Mouse (Mus musculus) ovary, adult 18-20 months (tissue): ENCODE results near the gene Crip1.
A peak's percentile ranks its signal among the peaks of the same experiment; 100 is the strongest.

Source experiments
- DNase-seq: peaks from one replicate; pipeline ENCODE4 v3.0.0; 2022; ENCODE audit warnings: low spot score, mixed read lengths

The Crip1 gene

DNA sequence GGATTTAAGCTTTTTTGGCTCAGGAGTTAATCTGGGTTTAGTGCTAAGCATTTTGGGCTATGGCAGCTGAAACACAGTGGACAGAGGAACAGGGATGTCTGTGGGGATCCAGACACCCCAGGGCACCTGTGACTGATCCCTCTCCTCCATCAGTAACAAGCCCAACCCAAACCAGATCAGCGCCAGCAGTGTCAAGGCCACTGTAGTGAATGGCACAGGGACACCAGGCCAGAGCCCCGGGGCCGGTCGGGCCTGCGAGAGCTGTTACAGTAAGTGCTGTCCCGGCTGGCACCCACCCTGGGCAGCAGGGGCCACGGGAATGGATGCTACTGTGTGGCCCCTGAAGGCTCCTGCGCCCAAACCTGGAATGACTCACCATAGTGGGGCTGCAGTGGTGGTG, 15.4 kb upstream of the Crip1 start:
- no peak for DNase-seq

DNA sequence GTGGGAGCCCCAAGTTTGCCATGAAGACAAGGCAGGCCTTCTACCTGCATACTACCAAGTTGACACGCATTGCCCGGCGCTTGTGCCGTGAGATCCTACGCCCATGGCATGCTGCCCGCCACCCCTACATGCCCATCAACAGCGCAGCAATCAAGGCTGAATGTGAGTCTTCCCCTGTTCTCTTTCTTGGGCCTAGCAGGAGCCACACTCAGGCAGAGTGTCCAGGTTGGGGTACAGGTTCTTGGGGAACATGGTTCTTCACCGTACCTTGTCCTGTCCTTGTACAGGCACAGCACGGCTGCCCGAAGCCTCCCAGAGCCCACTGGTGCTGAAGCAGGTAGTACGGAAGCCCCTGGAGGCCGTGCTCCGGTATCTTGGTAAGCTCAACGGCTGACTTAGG, 14.5 kb upstream of the Crip1 start:
- no peak for DNase-seq

DNA sequence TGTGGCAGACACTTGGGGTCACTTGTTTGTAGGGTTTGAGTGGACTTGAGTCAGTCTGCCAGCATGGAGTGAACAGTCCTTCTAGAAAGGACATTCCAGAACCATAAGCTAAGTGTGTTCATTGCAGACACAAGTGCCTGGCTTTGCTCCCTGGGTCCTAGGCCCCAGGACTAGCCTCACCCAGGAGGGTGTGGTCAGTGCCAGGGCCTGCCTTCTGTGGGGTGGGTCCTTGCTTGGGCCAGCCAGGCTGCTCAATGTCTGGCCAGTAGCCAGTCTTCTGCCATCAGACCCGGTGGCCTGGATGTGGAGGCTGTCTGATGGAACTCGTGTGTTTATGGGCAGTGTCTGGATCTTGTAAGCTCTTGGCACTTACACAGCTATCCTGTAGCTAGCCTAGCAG, 13.5 kb upstream of the Crip1 start:
- DNase-seq = peak; percentile 41

DNA sequence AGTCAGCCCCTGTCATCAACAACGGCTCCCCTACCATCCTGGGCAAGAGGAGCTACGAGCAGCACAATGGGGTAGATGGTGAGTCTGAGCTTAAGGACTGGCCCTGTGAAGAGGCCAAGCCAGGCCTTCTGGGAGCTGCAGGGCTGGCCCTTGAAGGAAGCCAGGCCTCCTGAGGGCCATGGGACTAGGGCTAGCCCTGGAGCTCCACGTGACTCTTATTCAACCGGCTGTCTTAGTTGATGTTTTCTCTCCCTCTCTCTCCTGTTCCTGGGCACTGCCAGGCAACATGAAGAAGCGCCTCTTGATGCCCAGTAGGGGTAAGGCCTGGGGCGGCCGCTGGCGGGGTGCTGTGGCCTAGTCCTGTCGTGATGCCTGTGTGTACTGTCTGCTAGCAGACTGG, 12.9 kb upstream of the Crip1 start:
- no peak for DNase-seq

DNA sequence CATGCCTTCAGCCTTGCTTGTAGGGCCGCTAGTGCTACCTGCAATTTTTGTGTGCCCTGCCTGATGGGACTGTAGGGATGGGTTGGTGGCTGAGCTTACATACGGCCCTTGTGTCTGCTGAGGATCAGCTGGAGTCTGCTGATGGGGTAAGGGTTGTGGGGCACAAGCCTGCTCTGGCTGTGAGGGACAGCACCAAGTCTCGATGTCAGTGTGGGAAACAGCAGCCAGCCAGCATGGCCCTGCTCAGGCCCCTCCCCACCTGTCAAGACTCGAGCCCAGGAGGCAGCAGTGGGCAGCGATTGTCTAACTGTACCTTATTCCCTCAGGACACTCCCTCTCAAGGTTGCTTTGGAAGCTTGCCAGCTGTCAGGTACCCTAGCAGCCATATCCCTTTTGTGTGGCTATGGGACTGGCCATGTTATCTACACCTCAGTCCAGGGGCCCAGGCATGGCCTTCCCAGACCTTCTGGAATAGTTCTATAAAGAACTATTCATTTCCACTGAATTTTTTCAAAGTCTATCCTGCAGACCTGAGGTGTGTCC, 12.2 kb upstream of the Crip1 start:
- DNase-seq = no peak

- no peak for DNase-seq
Observed at GRCm38 (mm10) chr12:113134502-113134901, 11.6 kb upstream of the Crip1 start.

GRCm38 (mm10) chr12:113135401-113135800, 10.7 kb upstream of the Crip1 start:
- no peak for DNase-seq

DNA sequence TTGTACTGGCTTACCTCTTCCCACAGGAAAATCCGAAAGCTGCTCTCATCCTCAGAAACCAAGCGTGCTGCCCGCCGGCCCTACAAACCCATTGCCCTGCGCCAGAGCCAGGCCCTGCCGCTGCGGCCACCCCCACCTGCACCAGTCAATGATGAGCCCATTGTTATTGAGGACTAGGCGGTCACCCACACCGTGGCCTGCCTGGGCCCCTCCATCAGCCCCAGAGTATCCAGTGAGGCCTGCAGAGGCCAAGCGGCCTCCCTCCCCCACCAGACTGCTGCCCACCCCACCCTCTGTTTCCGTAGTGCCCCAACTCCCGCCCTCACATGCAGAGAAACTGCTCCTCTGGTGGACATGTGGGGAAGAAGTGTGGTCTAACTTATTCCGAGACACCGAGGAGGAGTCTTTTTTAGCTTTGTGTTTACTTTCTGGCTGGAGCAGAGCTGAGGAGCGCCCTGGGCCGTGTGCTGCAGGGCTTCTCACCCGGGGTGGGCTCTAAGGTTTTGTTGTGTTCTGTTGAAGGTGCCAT, 9.6 kb upstream of the Crip1 start:
- no peak for DNase-seq

GRCm38 (mm10) chr12:113137260-113138213, 8.6 kb upstream of the Crip1 start:
- no peak for DNase-seq

DNA sequence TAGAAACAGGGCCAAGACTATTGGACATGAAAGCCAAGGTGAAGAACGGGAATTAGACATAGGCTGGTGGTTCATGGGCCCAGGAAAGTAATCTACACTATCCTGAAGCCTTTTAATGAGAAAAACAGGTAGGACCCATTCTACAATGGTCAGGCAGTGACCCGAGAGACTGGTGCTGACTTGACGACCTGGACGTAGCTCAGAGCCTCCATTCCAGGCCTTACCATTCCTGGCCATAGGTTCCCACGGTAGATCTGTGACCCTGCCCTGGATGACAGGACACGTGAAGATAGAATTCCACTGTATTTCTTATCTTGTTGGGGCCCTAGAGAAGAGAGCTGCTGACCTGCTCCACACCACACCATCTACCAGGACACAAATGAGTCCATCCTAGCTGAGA, 7.8 kb upstream of the Crip1 start:
- no peak for DNase-seq

DNA sequence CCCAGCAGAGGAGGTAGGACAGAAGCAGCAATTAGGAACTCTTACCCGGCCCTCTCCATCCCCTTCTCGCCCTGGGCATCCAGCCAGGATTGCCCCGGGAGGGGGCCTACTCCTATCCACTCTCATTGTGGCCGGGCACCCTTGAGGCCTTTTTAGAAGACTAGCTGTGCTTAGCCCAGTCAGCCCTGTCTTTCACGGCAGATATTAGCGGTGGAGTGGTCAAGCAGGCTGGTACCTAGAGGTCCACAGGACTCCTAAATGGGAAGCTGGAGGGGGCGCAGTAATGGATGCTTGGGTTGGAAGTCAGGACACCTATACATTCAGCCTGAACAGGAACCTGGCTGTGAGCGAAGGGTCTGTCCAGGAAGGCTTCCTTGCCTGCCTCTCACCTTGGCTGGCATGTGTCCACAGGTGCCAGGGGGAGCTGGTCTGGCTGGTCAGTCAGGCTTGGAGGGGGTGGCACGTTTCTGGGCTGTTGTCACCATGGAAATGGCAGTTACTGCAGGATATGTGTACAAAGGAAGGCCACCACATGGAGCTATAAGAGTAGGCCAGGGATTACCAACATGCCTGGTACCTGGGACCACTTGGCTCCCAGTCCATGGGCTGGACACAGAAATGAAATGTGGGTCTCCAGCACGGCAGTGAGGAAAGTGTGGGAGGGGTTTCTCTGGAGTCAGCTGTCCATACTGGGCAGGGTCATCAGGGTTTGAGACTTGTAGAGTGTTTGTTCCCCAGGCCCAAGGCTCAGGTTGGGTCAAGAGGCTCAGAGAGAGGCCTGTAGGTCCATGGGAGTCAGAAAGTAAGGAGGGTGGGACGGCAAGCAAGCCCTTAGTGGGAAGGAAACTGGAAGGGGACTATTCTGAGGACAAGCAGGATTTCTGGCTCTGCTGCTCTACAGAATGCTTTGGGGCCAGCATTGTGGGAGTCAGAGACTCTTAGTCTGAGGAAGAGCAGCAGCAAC, 6.9 kb upstream of the Crip1 start:
- no peak for DNase-seq

DNA sequence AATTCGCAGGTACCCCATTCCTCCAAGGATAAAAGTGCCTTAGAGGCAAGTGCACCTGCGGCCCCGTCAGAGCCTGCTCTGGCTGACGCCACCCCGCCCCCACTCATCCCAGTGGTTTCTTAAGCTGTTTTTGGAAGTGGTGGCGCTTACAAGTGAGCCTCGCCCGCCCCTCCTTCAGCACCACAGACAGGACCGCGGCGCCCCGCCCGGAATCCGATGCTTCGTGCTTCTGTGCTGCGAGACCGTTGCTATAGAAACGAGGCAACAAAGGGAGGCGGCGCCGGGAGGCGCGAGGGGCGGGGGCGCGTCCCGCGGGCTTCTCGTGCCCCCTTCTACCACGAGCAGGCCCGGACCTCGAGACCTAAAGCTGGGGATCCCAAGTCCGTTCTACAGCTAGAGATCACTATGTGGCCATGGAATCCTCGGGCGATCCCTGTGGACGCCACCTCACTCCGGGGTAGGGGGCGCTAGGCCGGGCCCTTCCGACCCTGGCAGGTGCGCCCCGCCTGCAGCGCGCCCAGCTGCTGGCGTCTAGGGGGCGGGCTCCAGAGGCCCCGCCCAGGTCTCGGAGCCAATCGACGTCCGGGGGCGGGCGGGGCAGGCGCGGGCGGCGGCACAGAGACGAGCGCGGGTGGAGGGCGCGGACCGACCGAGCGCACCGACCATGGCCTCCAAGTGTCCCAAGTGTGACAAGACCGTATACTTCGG, 6.1 kb upstream of the Crip1 start, which contains the start of gene Crip2:
Crip2 (plus strand) TSS at position 329 of the 708 bp plus-strand sequence.
- peak; percentile 87 for DNase-seq

DNA sequence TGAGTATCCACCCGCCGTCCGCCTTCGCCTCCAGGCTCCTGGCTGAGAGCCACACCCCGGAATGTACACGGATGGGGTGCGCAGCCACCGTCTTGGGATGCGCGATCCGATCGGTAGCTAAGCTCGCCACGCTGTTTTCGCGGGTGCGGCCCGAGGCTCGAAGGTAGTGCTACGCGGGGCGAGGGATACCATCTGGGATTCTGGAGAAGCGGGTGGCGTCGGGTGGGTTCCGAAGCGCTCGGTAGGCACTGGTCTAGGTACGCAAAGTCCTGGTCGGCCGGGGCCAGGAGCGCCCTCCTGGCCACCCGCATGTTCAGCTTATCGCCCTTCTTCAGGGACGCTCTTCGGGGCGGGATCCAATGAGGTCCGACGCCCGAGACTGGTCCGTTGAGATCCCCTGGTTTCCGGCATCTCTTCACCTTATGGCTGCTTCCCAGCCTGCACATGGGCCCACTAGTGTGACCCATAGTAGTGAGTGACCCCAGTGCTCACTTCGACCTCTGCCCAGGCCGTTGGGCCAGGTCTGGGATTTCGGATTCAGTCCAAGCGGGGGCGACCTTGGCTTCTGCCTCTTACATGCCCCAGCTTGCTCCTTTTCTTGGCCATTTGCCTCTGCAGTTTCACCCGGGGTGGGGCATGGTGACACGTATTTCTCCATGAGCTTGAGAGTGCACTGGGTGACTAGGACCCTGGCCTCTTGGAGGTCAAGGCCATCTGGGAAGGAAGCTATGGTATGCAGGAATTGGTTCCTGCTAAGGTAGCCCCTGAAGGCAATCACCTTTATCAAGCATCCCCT, 5.3 kb upstream of the Crip1 start:
- DNase-seq = no peak

GRCm38 (mm10) chr12:113141531-113141973, 4.6 kb upstream of the Crip1 start:
- DNase-seq = no peak

DNA sequence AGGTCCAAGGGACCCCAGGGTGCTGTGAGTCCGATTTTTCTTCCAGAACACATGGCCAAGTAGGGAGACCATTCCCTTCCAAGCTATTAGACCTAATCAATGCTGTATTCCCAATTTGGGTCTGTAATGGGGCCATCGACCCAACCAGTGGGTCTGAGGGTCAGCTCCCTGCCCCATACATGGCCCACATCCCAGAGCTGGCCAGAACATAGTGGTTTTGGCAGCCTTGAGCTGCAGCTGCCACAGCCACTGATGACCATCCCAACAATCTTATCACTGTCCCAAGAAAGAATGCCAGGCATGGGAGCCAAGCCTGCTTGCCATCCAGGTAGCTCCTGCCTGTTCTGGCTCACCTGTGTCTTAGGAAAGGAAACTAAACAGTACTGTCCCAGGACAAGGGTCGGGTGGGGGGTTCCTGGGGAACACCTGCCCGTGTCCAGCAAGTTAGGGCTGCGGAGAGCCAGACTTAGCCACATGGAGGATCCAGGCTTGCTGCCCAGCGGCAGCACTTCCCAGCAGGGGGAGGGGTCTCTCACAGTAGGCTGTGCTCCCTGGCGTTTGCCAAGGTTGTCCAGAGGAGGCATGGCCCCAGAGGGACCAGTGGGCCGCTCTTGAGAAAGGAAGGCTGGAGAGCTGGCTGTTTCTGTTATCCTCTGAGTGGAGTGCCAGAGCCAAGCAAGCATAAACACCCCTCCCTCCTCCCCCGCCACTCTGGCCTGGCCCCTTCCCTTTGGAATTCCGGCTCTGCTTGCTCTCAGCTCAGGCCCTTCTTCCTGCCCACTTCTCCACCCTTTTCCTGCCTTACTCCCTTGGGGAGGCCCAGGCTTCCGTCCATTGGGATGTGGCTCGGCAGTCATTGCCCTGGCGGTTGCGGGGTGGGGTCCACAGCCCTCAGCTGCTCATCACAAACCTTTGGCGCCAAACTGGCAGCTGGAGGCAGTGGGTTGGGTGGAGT, 3.8 kb upstream of the Crip1 start:
- peak; percentile 78 for DNase-seq

DNA sequence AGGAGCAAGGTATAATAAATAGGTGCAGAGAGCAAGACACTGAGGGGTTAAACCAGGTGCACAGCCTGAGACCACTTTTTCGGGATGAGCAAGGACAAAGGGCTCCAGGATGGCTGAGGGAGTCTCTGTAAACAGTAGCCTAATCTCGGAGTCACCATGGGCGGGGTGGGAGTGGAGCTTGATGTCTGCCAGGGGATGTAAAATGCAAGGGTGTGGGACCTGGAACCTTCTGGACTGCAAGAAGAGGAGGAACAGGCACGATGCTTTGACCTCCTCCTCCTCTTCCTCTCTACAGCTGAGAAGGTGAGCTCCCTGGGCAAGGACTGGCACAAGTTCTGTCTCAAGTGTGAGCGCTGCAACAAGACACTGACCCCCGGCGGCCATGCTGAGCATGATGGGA, 3.0 kb upstream of the Crip1 start:
- no peak for DNase-seq

DNA sequence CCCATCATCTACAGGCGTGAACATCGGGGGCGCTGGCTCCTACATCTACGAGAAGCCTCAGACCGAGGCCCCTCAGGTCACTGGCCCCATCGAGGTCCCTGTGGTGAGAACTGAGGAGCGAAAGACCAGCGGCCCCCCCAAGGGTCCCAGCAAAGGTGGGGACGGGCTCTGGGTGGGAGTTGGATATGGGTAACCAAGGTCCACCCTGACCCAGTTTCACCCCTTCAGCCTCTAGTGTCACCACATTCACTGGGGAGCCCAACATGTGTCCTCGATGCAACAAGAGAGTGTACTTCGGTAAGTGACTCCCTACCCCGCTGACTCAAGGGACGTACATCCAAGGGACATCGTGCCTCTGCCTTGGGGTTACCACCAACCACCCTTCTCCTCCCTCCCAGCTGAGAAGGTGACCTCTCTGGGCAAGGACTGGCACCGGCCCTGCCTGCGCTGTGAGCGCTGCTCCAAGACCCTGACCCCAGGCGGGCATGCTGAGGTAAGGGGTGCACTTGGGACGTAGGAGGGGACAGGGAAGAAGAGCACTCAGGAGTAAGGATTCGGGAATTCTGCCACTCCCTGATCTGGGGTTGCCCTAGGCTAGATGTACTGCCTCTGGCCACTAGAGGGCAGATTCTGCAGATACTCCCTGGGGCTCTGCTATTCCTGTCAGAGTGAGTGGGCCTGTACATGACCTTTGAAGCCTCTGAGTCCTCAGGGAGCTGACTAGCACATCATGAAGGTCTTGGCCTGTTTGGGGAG, 1.9 kb upstream of the Crip1 start:
- no peak for DNase-seq

GRCm38 (mm10) chr12:113144886-113145285, 1.2 kb upstream of the Crip1 start:
- DNase-seq = no peak

- no peak for DNase-seq
Observed at GRCm38 (mm10) chr12:113145591-113145990, 525 bp upstream of the Crip1 start.
